Mouse (Mus musculus): ENCODE results near the gene Olfr1026.

The Olfr1026 gene

DNA sequence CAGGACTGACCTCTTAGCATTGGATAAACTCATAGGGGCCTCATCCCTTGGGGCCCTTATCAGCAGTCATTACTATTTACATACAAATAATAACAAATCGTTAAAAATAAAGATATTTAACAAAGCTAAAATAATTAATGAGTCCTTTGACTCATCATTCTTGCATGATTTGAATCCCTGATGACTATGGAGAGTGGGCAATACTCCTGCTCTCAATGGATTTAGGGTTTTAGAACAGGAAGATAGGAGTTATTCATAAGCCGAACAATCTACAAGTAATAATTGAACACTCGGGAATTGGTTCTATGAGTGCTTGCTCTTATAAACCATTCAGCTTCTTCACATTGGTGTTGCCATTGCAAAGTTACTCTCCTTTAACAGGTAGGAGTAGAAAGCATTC is at the start of gene Olfr1026:
TSS of gene Olfr1026 (plus strand) at position 301 of the 400 bp plus-strand sequence.
- no peak for DNase-seq (ENCODE audit: low spot score in 2 of 2)

GRCm38 (mm10) chr2:85885340-85885739 is 36.0 kb upstream of the Olfr1026 start, which contains the start of gene Olfr1023:
Olfr1023 (plus strand) TSS chr2:85885640.
- no peak for DNase-seq (ENCODE audit: low spot score in 2 of 2)

DNA sequence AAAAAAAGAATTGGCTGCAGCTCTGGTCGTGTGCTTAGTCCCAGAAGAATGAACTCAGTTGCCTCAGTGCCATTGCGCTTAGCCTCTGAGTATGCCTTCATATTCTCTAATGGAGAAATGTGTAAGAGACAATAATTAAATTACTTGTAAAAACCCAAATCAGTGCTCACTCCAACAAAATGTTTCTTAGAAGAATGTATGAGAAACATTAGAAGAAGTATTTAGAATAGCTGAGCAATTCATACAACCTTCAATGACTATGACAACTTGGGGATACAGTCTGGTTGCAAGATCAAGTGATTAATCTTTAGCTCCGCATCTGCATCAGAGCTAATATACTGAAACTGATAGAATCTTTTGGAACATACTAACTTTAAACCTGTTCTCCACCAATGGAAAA is 16.4 kb upstream of the Olfr1026 start, which contains the start of gene Olfr1024:
TSS of gene Olfr1024 (minus strand) at position 101 of the 400 bp plus-strand sequence.
- DNase-seq (ENCODE audit: low spot score in 2 of 2): no peak

DNA sequence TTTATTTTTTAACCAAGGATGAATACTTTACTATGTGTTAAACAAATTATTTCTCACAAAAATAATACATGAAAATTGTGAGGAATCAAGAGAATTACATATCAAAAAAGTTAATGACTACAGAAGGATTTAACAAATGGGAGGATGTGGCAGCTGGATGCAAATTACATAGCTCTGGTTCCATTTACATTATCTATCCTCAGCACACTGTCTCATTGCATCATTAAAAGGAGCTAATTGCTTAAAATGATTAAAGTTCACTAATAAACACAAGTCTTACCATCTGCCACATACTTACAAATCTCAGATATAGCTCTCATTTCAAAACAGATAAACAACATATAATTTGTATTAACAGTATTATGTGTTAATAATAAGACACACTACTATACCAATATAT is 8.2 kb upstream of the Olfr1026 start:
- DNase-seq (ENCODE audit: low spot score in 2 of 2): no peak

DNA sequence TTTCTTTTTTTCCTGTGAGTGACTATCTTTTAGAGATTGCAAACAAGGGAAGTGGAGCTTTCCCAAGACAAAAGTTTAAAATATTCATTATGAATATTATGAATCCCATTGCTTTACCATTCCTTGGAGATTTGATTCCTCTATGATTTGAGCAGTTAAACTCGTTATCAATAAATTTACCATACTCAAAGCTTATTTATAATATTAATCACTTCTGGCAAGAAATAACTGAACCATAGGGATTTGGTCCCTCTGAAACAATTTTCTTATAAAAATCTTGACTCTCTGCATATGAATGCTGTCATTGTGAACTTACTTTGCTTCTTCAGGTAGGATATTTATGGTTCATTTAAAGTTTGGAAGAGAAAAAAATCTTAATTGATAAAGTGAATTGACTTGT is 6.5 kb upstream of the Olfr1026 start, which contains the start of gene Olfr1025-ps1:
TSS of gene Olfr1025-ps1 (plus strand) at position 301 of the 400 bp plus-strand sequence.
- DNase-seq (ENCODE audit: low spot score in 2 of 2): no peak

DNA sequence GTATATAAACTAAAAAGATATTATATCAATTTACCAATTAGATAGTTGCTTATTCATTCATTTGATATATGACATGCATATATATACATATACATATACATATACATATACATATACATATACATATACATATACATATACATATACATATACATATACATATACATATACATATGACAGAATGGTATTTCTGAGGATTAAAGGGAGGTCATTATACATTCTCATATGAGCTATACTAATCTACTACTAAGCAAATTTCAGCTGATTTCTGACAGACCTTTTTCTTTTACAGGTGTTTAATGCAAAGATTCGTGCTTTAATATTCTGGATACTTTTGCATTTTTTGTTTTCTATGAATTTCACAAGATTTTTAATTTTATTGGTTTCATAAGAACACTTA is 28.8 kb downstream of the Olfr1026 start, which contains the start of gene Olfr1028:
TSS of gene Olfr1028 (plus strand) at position 301 of the 400 bp plus-strand sequence.
- DNase-seq (ENCODE audit: low spot score in 2 of 2): no peak

- no peak for DNase-seq (ENCODE audit: low spot score in 2 of 2)
Observed at GRCm38 (mm10) chr2:85973595-85973994, 52.2 kb downstream of the Olfr1026 start, which contains the start of gene Olfr1029. Olfr1029 (plus strand) TSS chr2:85973895.
